Mouse (Mus musculus) cerebellum, adult 2 months (tissue): ENCODE measurements around the gene Gm28230.

Experiments used
- CTCF ChIP-seq: fragments of 200-500 bp; IDR thresholded peaks from 2 replicates; pipeline ENCODE4 v1.5.1; 2011; ENCODE audit warnings: low read depth, mild to moderate bottlenecking, control low read depth, low read length, moderate library complexity, borderline replicate concordance; ENCODE audit not compliant: insufficient read depth
- POLR2A ChIP-seq: fragments of 200-500 bp; IDR thresholded peaks from 2 replicates; pipeline ENCODE4 v1.6.1; 2011; ENCODE audit warnings: low read length, control low read depth, borderline replicate concordance; ENCODE audit not compliant: insufficient read depth

DNA sequence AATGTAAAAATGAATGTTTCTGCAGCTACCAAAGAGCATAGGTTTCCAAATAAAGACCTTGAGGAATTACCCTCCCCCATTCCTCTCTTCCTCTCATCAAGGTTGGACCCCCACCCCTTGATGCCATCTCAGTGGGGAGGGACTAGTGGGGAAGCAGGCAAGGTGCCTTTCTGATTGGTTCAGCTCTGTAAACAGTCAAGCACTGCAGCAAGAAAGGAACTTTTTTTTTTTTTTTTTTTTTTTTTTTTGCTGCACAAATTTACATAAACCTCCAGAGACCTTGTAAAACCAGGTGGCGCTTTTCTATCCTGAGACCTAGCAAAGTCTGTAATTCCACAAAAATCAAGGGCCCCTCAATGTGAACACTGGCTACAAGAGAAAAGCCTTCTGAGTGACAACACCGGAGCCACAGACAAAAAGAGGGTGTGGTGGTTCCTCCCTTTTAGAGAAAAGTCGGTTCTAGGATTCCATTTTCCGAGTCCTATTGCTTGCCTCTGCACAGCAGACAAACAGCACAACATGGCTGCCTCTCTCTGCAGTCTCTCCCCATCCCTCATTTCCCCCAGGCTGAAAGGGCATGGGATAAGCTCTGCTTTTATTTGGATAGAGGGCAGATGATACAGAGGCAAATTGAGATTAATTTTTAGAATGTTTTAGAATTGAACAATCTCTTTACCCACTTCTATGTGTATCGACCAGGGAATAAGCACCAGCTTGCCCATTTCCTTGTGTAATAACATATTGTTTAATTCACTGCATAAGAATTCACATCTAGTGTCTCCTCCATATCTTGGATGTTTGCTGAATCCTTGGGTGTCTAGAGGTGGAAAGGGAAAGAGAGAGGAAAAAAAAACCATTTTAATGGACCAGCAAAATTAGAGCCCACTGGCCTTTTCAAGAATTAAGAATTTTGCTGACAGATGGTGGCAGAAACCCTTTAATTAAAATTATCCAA, 16.8 kb upstream of the Gm28230 start:
- TF ChIP-seq CTCF (no peak), POLR2A (no peak)
